Mouse (Mus musculus) lung, postnatal 10 days (tissue): ENCODE measurements around the gene Dnajc13.

Experiments used
- DNase-seq: peaks from one replicate; pipeline ENCODE4 v3.0.0; 2021

The Dnajc13 gene

GRCm38 (mm10) chr9:104182328-104182727 lies 80.4 kb downstream of the Dnajc13 start:
- DNase-seq, result no peak

- DNase-seq, result no peak
Measured at GRCm38 (mm10) chr9:104181626-104182025, 81.1 kb downstream of the Dnajc13 start.

GRCm38 (mm10) chr9:104180046-104180445 lies 82.7 kb downstream of the Dnajc13 start:
- no peak for DNase-seq

GRCm38 (mm10) chr9:104172342-104172741 lies 90.4 kb downstream of the Dnajc13 start:
- DNase-seq, result no peak

GRCm38 (mm10) chr9:104171651-104172050 lies 91.1 kb downstream of the Dnajc13 start:
- DNase-seq, result no peak

GRCm38 (mm10) chr9:104169986-104170385 lies 92.7 kb downstream of the Dnajc13 start:
- no peak for DNase-seq

- DNase-seq, result no peak
Measured at GRCm38 (mm10) chr9:104165926-104166325, 96.8 kb downstream of the Dnajc13 start.

GRCm38 (mm10) chr9:104164194-104164593 lies 98.5 kb downstream of the Dnajc13 start:
- no peak for DNase-seq

GRCm38 (mm10) chr9:104161117-104161516 lies 101.6 kb downstream of the Dnajc13 start:
- no peak for DNase-seq

- no peak for DNase-seq
Measured at GRCm38 (mm10) chr9:104157291-104157690, 105.4 kb downstream of the Dnajc13 start.

GRCm38 (mm10) chr9:104156506-104156905 lies 106.2 kb downstream of the Dnajc13 start:
- no peak for DNase-seq

GRCm38 (mm10) chr9:104155100-104155715 lies 107.5 kb downstream of the Dnajc13 start:
- DNase-seq, result no peak

GRCm38 (mm10) chr9:104152121-104152520 lies 110.6 kb downstream of the Dnajc13 start:
- DNase-seq, result no peak

GRCm38 (mm10) chr9:104148969-104149368 lies 113.8 kb downstream of the Dnajc13 start:
- no peak for DNase-seq

- DNase-seq, result no peak
Measured at GRCm38 (mm10) chr9:104146683-104147082, 116.0 kb downstream of the Dnajc13 start.

- no peak for DNase-seq
Measured at GRCm38 (mm10) chr9:104144314-104144996, 118.3 kb downstream of the Dnajc13 start.

- DNase-seq, result no peak
Measured at GRCm38 (mm10) chr9:104142805-104143204, 119.9 kb downstream of the Dnajc13 start.

GRCm38 (mm10) chr9:104140351-104140750 lies 122.4 kb downstream of the Dnajc13 start:
- DNase-seq, result no peak

GRCm38 (mm10) chr9:104130141-104130755 lies 132.5 kb downstream of the Dnajc13 start:
- DNase-seq, result peak; percentile 46

- no peak for DNase-seq
Measured at GRCm38 (mm10) chr9:104128110-104128509, 134.6 kb downstream of the Dnajc13 start.

GRCm38 (mm10) chr9:104126833-104127232 lies 135.9 kb downstream of the Dnajc13 start, which contains the start of gene Ackr4:
TSS of gene Ackr4 (minus strand) at chr9:104126933.
- no peak for DNase-seq

- no peak for DNase-seq
Measured at GRCm38 (mm10) chr9:104123622-104124021, 139.1 kb downstream of the Dnajc13 start.

- no peak for DNase-seq
Measured at GRCm38 (mm10) chr9:104123101-104123500, 139.6 kb downstream of the Dnajc13 start.

GRCm38 (mm10) chr9:104109151-104109550 lies 153.6 kb downstream of the Dnajc13 start:
- no peak for DNase-seq
